Mouse (Mus musculus) thymus, adult 2 months (tissue): ENCODE results near the gene Gpr39.

Source experiments
- CTCF ChIP-seq: fragments of 200-500 bp; IDR thresholded peaks from 2 replicates; pipeline ENCODE4 v1.5.1; 2012; ENCODE audit warnings: mild to moderate bottlenecking, control low read depth, low read length, moderate library complexity, borderline replicate concordance; ENCODE audit not compliant: control insufficient read depth, poor library complexity, insufficient read depth; ENCODE audit errors: extremely low read depth
- POLR2A ChIP-seq: fragments of 200-500 bp; IDR thresholded peaks from 2 replicates; pipeline ENCODE4 v1.6.1; 2012; ENCODE audit warnings: mild to moderate bottlenecking, low read length, control low read depth, moderate library complexity; ENCODE audit not compliant: control insufficient read depth, poor library complexity, insufficient read depth; ENCODE audit errors: extremely low read depth

DNA sequence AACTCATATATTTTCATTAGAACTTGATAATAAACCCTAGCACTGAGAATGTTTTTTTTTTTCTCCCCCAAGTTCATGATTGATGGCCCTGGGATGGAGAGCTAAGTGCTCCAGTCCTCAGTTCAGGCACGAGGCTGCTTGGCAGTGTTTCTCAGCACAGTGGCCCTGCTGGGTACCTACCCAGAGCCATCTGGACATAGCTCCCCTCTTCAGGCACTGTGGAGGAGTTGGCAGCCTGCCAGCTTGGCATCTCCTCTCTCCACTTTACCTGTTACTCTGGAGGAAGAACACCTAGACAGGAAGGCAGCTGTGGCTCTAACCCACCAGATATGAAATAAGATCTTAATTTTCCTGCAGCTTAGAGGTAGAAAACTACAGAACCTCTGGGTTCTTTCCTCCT lies 33.2 kb upstream of the Gpr39 start:
- TF ChIP-seq POLR2A (no peak), CTCF (no peak)
